Mouse (Mus musculus) thymus, postnatal 0 days (tissue): Measurements from ENCODE around the gene Slc34a1. TPM values are rescaled to one million over a fixed set of nuclear protein-coding genes. Genes with fewer than 3 reads are reported as not detected.

Experiments used
- microRNA-seq: library from miRNA; unstranded; fragments of <30 nt; microRNA quantifications from one replicate; pipeline ENCODE4, GENCODE M21; 2016; ENCODE audit warnings: borderline number of aligned reads
- polyA plus RNA-seq: library from polyadenylated mRNA; unstranded; fragments of >200 nt; fragmentation: Nextera tagmentation; extraction: Ambion mirVana; gene quantifications from 2 replicates; pipeline ENCODE4 v1.2.1, GENCODE M21; 2015

Gene Slc34a1
- polyA plus RNA-seq, 1 experiment from 2014 or later: 0.07 TPM

Small RNAs within 50 kb of the gene (microRNA-seq; reads per million reads assigned to microRNA genes)
- 1.7 reads per million for gene Mir6943

Other genes starting within 250 kb of the Slc34a1 start
- gene Fgfr4, start 245.5 kb upstream of the Slc34a1 start, polyA plus RNA-seq: 0.06 TPM in 1 of 2 replicates, not detected in the other
- 52.6 and 73.8 TPM in 2 replicates for gene Nsd1, start 188.4 kb upstream of the Slc34a1 start, polyA plus RNA-seq
- 434 and 456 TPM in 2 replicates for gene Prelid1, start 77.7 kb upstream of the Slc34a1 start, polyA plus RNA-seq
- gene Rab24, start 76.2 kb upstream of the Slc34a1 start, polyA plus RNA-seq: 99.1 and 105 TPM in 2 replicates
- gene Mxd3, start 68.4 kb upstream of the Slc34a1 start, polyA plus RNA-seq: 57.9 and 66.6 TPM in 2 replicates
- 94.2 and 97.1 TPM in 2 replicates for gene Lman2, start 35.4 kb upstream of the Slc34a1 start, polyA plus RNA-seq
- 53.6 and 62.3 TPM in 2 replicates for gene Rgs14, start 28.5 kb upstream of the Slc34a1 start, polyA plus RNA-seq
- not detected in 2 replicates for gene Pfn3, start 17.0 kb downstream of the Slc34a1 start, polyA plus RNA-seq
- 0.12 TPM in 1 of 2 replicates, not detected in the other for gene F12, start 28.6 kb downstream of the Slc34a1 start, polyA plus RNA-seq
- 76.9 and 87.8 TPM in 2 replicates for gene Grk6, start 46.9 kb downstream of the Slc34a1 start, polyA plus RNA-seq
- 0.27 and 0.46 TPM in 2 replicates for gene Prr7, start 66.1 kb downstream of the Slc34a1 start, polyA plus RNA-seq
- 8.4 and 9.3 TPM in 2 replicates for gene Dbn1, start 89.9 kb downstream of the Slc34a1 start, polyA plus RNA-seq
- 37.5 and 39.4 TPM in 2 replicates for gene Pdlim7, start 115.5 kb downstream of the Slc34a1 start, polyA plus RNA-seq
- 2.6 and 2.7 TPM in 2 replicates for gene Dok3, start 131.1 kb downstream of the Slc34a1 start, polyA plus RNA-seq
- gene Ddx41, start 138.5 kb downstream of the Slc34a1 start, polyA plus RNA-seq: 51.6 and 54.2 TPM in 2 replicates
- gene Fam193b, start 172.9 kb downstream of the Slc34a1 start, polyA plus RNA-seq: 39.6 and 50.0 TPM in 2 replicates
- 117 and 129 TPM in 2 replicates for gene Tmed9, start 175.5 kb downstream of the Slc34a1 start, polyA plus RNA-seq
- 20.2 and 24.1 TPM in 2 replicates for gene B4galt7, start 201.7 kb downstream of the Slc34a1 start, polyA plus RNA-seq
- gene Caml, start 224.8 kb downstream of the Slc34a1 start, polyA plus RNA-seq: 35.9 and 38.3 TPM in 2 replicates
- gene Ddx46, start 236.8 kb downstream of the Slc34a1 start, polyA plus RNA-seq: 37.0 and 39.1 TPM in 2 replicates